Mouse (Mus musculus): Measurements from ENCODE around the gene Rars2. TPM values are rescaled to one million over a fixed set of nuclear protein-coding genes. Genes with fewer than 3 reads are reported as not detected.
A peak's percentile ranks its signal among the peaks of the same experiment; 100 is the strongest.
"Not testable (repeated sequence)": the region's sequence is repeated elsewhere in the genome, so short reads cannot be mapped to it uniquely, and the experiment has no call there.

The Rars2 gene
- polyA plus RNA-seq (2014; fragmentation: Nextera tagmentation; extraction: Ambion mirVana) = 48.6 and 57.5 TPM in 2 replicates

DNA sequence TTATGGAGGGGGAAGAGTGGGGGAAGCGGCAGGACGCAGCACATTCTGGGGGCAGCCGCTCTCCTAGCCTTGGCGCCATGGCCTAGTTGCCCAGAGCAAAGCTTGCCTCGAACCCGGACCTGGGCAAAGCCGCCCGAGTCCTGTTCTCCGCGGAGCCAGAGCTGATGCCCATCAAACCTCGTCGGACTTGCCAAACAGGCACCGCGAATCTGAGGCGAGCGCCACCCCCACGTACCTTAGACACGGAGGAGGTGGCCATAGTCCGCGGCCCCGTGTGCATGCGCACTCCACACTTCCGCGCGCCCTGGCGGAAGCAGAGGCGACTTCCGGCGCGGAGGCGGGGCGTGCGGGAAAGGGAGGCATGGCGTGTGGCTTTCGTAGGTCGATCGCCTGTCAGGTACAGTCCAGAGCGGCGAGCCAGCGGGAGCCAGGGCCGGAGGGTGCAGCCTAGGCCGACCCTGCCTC is at the start of gene Rars2, which contains the start of gene Orc3:
Gene Rars2, plus strand, starts transcription at position 328 of the 465 bp plus-strand sequence.
Gene Orc3, minus strand, starts transcription at position 315 of the 465 bp plus-strand sequence.
- 0% methylated on average over 25 of the region's 42 CpGs for WGBS
- peak within 1 kb of the TSS; percentile 87 for H3K27ac ChIP-seq (replicated peaks; ENCODE audit: low read depth, low read length)
- H3K4me3 ChIP-seq (ENCODE audit: low read depth, low read length) = peak within 1 kb of the TSS; percentile 74
- no peaks in the 10 kb centered on the region for H3K27me3 ChIP-seq (replicated peaks; ENCODE audit: control insufficient read depth, insufficient read depth, low read length)
- H3K36me3 ChIP-seq (ENCODE audit: control insufficient read depth, insufficient read depth, low read length) = peaks cover 3% of the 10 kb centered on the region; the same call in 1 of the 2 replicates
- no peaks in the 10 kb centered on the region for H3K9me3 ChIP-seq (ENCODE audit: control insufficient read depth, low read length)
- peaks cover 20% of the 10 kb centered on the region for H3K4me1 ChIP-seq (ENCODE audit: control insufficient read depth, insufficient read depth, low read length)
- DNase-seq (ENCODE audit: low spot score) = peak; percentile 95
- H3K4me2 ChIP-seq (ENCODE audit: low read depth, low read length) = peak within 1 kb of the TSS; percentile 85
- ATAC-seq (ENCODE audit: low read depth) = peak; percentile 99
- peak within 1 kb of the TSS; percentile 83 for H3K9ac ChIP-seq (ENCODE audit: low read depth, low read length)

GRCm38 (mm10) chr4:34566226-34566625 is 48.5 kb upstream of the Rars2 start:
- WGBS = 88% methylated on average over 6 of the region's 6 CpGs
- H3K36me3 ChIP-seq (ENCODE audit: control insufficient read depth, insufficient read depth, low read length) = peaks cover 68% of the 10 kb centered on the region
- no peak overlapping the region for H3K4me2 ChIP-seq (ENCODE audit: low read depth, low read length)
- no peak overlapping the region for H3K9ac ChIP-seq (ENCODE audit: low read depth, low read length)
- no peak overlapping the region for H3K4me3 ChIP-seq (ENCODE audit: low read depth, low read length)
- no peaks in the 10 kb centered on the region for H3K27me3 ChIP-seq (replicated peaks; ENCODE audit: control insufficient read depth, insufficient read depth, low read length)
- H3K4me1 ChIP-seq (ENCODE audit: control insufficient read depth, insufficient read depth, low read length) = no peaks in the 10 kb centered on the region
- DNase-seq (ENCODE audit: low spot score) (no peak), ATAC-seq (ENCODE audit: low read depth) (no peak)
- H3K9me3 ChIP-seq (ENCODE audit: control insufficient read depth, low read length) = no peaks in the 10 kb centered on the region
- H3K27ac ChIP-seq (replicated peaks; ENCODE audit: low read depth, low read length) = no peak overlapping the region

DNA sequence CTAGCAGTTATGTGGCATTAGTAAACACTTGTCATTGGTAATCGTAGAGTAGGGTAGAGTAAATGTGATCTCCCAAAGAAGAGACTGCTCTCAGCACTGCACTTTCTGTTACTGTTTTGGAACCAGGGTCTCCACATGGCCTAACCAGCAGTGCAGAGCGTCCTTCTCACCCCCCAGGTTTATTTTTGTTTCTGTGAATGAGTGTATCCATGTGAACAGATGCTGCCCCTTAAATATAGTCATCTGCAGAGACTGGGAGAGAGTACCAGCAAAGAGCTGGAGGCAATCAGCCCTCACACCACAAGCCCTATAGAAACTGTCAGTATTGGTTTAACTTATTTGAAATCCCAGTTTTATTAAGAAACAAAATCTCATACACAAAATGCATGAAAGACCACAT is 41.9 kb upstream of the Rars2 start:
- Histone ChIP-seq H3K4me1 (ENCODE audit: control insufficient read depth, insufficient read depth, low read length) (no peaks in the 10 kb centered on the region), H3K4me3 (ENCODE audit: low read depth, low read length) (no peak overlapping the region), H3K27me3 (replicated peaks; ENCODE audit: control insufficient read depth, insufficient read depth, low read length) (no peaks in the 10 kb centered on the region), H3K27ac (replicated peaks; ENCODE audit: low read depth, low read length) (no peak overlapping the region), H3K36me3 (ENCODE audit: control insufficient read depth, insufficient read depth, low read length) (peaks cover 92% of the 10 kb centered on the region), H3K9me3 (ENCODE audit: control insufficient read depth, low read length) (no peaks in the 10 kb centered on the region), H3K9ac (ENCODE audit: low read depth, low read length) (no peak overlapping the region), H3K4me2 (ENCODE audit: low read depth, low read length) (no peak overlapping the region)
- ATAC-seq (ENCODE audit: low read depth) = no peak; the same call in 1 of the 2 replicates
- DNase-seq (ENCODE audit: low spot score) = no peak
- 59% methylated on average over 2 of the region's 2 CpGs for WGBS

DNA sequence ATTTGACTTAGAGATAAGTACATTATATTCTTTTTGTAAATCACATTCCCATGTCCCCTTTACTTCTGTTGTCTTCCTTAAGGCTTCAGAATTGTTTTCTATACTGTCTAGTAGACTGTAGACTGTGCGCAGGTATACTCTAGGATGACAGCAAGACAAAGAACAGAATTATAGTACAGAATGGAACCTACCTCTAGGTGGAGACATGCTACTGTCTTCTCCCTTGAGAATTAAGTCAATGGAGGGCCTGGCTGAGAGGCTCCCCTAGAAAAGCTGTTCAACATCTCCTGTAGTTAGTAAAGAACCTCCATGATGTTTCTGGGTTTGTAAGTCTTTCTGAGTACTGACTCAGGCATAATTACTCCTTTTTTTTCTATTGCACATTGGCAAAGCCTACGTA is 37.7 kb upstream of the Rars2 start:
- no peaks in the 10 kb centered on the region for H3K9me3 ChIP-seq (ENCODE audit: control insufficient read depth, low read length)
- peaks cover 91% of the 10 kb centered on the region for H3K36me3 ChIP-seq (ENCODE audit: control insufficient read depth, insufficient read depth, low read length)
- no peak overlapping the region for H3K9ac ChIP-seq (ENCODE audit: low read depth, low read length)
- DNase-seq (ENCODE audit: low spot score) (no peak), ATAC-seq (ENCODE audit: low read depth) (no peak)
- no peak overlapping the region for H3K27ac ChIP-seq (replicated peaks; ENCODE audit: low read depth, low read length)
- no peak overlapping the region for H3K4me3 ChIP-seq (ENCODE audit: low read depth, low read length)
- no peak overlapping the region for H3K4me2 ChIP-seq (ENCODE audit: low read depth, low read length)
- 95% methylated on average over 2 of the region's 2 CpGs for WGBS
- H3K27me3 ChIP-seq (replicated peaks; ENCODE audit: control insufficient read depth, insufficient read depth, low read length) = no peaks in the 10 kb centered on the region
- no peaks in the 10 kb centered on the region for H3K4me1 ChIP-seq (ENCODE audit: control insufficient read depth, insufficient read depth, low read length)

- Histone ChIP-seq H3K27ac (replicated peaks; ENCODE audit: low read depth, low read length) (no peak overlapping the region), H3K4me2 (ENCODE audit: low read depth, low read length) (no peak overlapping the region), H3K36me3 (ENCODE audit: control insufficient read depth, insufficient read depth, low read length) (peaks cover 92% of the 10 kb centered on the region), H3K4me1 (ENCODE audit: control insufficient read depth, insufficient read depth, low read length) (no peaks in the 10 kb centered on the region), H3K4me3 (ENCODE audit: low read depth, low read length) (no peak overlapping the region), H3K9me3 (ENCODE audit: control insufficient read depth, low read length) (no peaks in the 10 kb centered on the region), H3K9ac (ENCODE audit: low read depth, low read length) (no peak overlapping the region), H3K27me3 (replicated peaks; ENCODE audit: control insufficient read depth, insufficient read depth, low read length) (no peaks in the 10 kb centered on the region)
- no peak for DNase-seq (ENCODE audit: low spot score)
- 90% methylated on average over 1 of the region's 1 CpGs for WGBS
- no peak for ATAC-seq (ENCODE audit: low read depth)
Measured at GRCm38 (mm10) chr4:34579215-34579614, 35.5 kb upstream of the Rars2 start.

GRCm38 (mm10) chr4:34581489-34581888 is 33.3 kb upstream of the Rars2 start:
- peaks cover 76% of the 10 kb centered on the region for H3K36me3 ChIP-seq (ENCODE audit: control insufficient read depth, insufficient read depth, low read length)
- DNase-seq (ENCODE audit: low spot score); H3K9ac ChIP-seq (ENCODE audit: low read depth, low read length); H3K4me2 ChIP-seq (ENCODE audit: low read depth, low read length); H3K27me3 ChIP-seq (replicated peaks; ENCODE audit: control insufficient read depth, insufficient read depth, low read length); H3K9me3 ChIP-seq (ENCODE audit: control insufficient read depth, low read length); ATAC-seq (ENCODE audit: low read depth); H3K27ac ChIP-seq (replicated peaks; ENCODE audit: low read depth, low read length); H3K4me3 ChIP-seq (ENCODE audit: low read depth, low read length); H3K4me1 ChIP-seq (ENCODE audit: control insufficient read depth, insufficient read depth, low read length): not testable (repeated sequence)
- WGBS = 75% methylated on average over 1 of the region's 1 CpGs

GRCm38 (mm10) chr4:34581990-34582389 is 32.8 kb upstream of the Rars2 start:
- Histone ChIP-seq H3K27me3 (replicated peaks; ENCODE audit: control insufficient read depth, insufficient read depth, low read length) (no peaks in the 10 kb centered on the region), H3K9me3 (ENCODE audit: control insufficient read depth, low read length) (no peaks in the 10 kb centered on the region), H3K27ac (replicated peaks; ENCODE audit: low read depth, low read length) (no peak overlapping the region), H3K4me2 (ENCODE audit: low read depth, low read length) (no peak overlapping the region), H3K36me3 (ENCODE audit: control insufficient read depth, insufficient read depth, low read length) (peaks cover 71% of the 10 kb centered on the region), H3K9ac (ENCODE audit: low read depth, low read length) (no peak overlapping the region), H3K4me3 (ENCODE audit: low read depth, low read length) (no peak overlapping the region), H3K4me1 (ENCODE audit: control insufficient read depth, insufficient read depth, low read length) (no peaks in the 10 kb centered on the region)
- ATAC-seq (ENCODE audit: low read depth) (no peak), DNase-seq (ENCODE audit: low spot score) (no peak)
- 72% methylated on average over 7 of the region's 7 CpGs for WGBS

DNA sequence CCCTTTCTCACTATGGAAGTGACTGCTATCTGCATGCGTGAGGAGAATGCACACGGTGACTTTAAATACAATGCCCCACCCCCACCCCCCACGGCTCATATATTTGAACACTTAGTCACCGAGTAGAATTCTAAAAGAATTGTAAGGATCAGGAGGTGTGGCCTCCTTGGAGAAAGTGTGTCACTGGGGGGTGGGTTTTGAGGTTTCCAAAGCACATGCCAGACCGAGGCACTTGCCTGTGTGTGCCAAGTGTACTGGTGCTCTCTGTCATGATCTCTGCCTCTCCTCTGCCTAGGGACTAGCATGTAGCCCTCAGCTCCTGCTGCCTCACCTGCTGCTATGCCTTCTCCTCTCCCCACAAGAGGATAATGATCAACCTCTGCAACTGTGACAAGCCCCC is 32.3 kb upstream of the Rars2 start:
- H3K9me3 ChIP-seq (ENCODE audit: control insufficient read depth, low read length) = no peaks in the 10 kb centered on the region
- no peak overlapping the region for H3K4me3 ChIP-seq (ENCODE audit: low read depth, low read length)
- H3K9ac ChIP-seq (ENCODE audit: low read depth, low read length) = no peak overlapping the region
- H3K27ac ChIP-seq (replicated peaks; ENCODE audit: low read depth, low read length) = no peak overlapping the region
- DNase-seq (ENCODE audit: low spot score) (no peak), ATAC-seq (ENCODE audit: low read depth) (no peak)
- H3K27me3 ChIP-seq (replicated peaks; ENCODE audit: control insufficient read depth, insufficient read depth, low read length) = no peaks in the 10 kb centered on the region
- WGBS = 80% methylated on average over 5 of the region's 5 CpGs
- no peak overlapping the region for H3K4me2 ChIP-seq (ENCODE audit: low read depth, low read length)
- peaks cover 71% of the 10 kb centered on the region for H3K36me3 ChIP-seq (ENCODE audit: control insufficient read depth, insufficient read depth, low read length)
- no peaks in the 10 kb centered on the region for H3K4me1 ChIP-seq (ENCODE audit: control insufficient read depth, insufficient read depth, low read length)

DNA sequence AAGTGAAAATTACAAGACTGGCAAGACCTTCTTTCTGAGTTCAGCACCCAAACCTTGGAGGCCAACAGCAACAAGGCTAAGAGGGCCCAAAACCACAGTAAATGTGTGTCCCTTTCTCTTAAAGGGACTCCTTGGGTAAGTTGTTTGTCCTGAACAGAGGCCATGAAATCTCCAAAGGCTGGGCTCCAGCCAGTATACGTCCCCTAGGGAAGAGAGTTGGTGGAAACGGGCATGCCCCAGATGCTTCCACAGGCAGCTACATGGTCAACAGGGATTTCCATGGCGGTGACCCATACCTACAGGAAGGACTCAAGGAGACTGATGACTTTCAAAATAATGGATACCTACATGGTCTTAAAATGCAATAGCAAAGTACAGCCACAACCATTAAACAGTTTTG is 31.3 kb upstream of the Rars2 start:
- Histone ChIP-seq H3K27ac (replicated peaks; ENCODE audit: low read depth, low read length) (no peak overlapping the region), H3K36me3 (ENCODE audit: control insufficient read depth, insufficient read depth, low read length) (peaks cover 63% of the 10 kb centered on the region), H3K27me3 (replicated peaks; ENCODE audit: control insufficient read depth, insufficient read depth, low read length) (no peaks in the 10 kb centered on the region), H3K9me3 (ENCODE audit: control insufficient read depth, low read length) (no peaks in the 10 kb centered on the region), H3K9ac (ENCODE audit: low read depth, low read length) (no peak overlapping the region), H3K4me2 (ENCODE audit: low read depth, low read length) (no peak overlapping the region), H3K4me1 (ENCODE audit: control insufficient read depth, insufficient read depth, low read length) (no peaks in the 10 kb centered on the region), H3K4me3 (ENCODE audit: low read depth, low read length) (no peak overlapping the region)
- ATAC-seq (ENCODE audit: low read depth) (no peak), DNase-seq (ENCODE audit: low spot score) (no peak)
- WGBS = 91% methylated on average over 3 of the region's 3 CpGs

Measured in embryonic facial prominence, embryonic 14.5 days (tissue).